Mouse (Mus musculus) erythroblast, embryonic 14.5 days (primary cell): ENCODE data around the gene Hspa12b. TPM values are rescaled to one million over a fixed set of nuclear protein-coding genes. Genes with fewer than 3 reads are reported as not detected.
A peak's percentile ranks its signal among the peaks of the same experiment; 100 is the strongest.

Experiments used
- H3K27me3 ChIP-seq: 2 replicates; pipeline ENCODE4 v1.6.1; 2012; ENCODE audit warnings: inconsistent platforms; ENCODE audit not compliant: control insufficient read depth
- H3K36me3 ChIP-seq: 2 replicates; pipeline ENCODE4 v1.6.1; 2012; ENCODE audit warnings: mild to moderate bottlenecking, inconsistent platforms; ENCODE audit not compliant: control insufficient read depth
- H3K4me1 ChIP-seq: 2 replicates; pipeline ENCODE4 v1.6.1; 2012; ENCODE audit warnings: inconsistent platforms; ENCODE audit not compliant: control insufficient read depth
- H3K4me3 ChIP-seq: replicated peaks from 2 replicates; pipeline ENCODE3; 2012; ENCODE audit warnings: moderate library complexity, mild to moderate bottlenecking, inconsistent platforms
- H3K9me3 ChIP-seq: 2 replicates; pipeline ENCODE4 v1.6.1; 2012; ENCODE audit warnings: low read length, inconsistent platforms, mixed read lengths; ENCODE audit not compliant: control insufficient read depth
- GATA1 ChIP-seq: IDR thresholded peaks from 2 replicates; pipeline ENCODE4 v1.6.1; 2012; ENCODE audit warnings: low read length, inconsistent platforms, mixed read lengths
- TAL1 ChIP-seq: IDR thresholded peaks from 3 replicates; pipeline ENCODE4 v1.6.1; 2012; ENCODE audit warnings: low read length, inconsistent platforms, mixed read lengths
- polyA plus RNA-seq: library from polyadenylated mRNA; stranded (reverse); fragments of >175 nt; gene quantifications from 2 replicates; pipeline ENCODE4 v1.2.3, GENCODE M21; 2012

Hspa12b gene
- polyA plus RNA-seq, 1 experiment = 0.20 TPM

DNA sequence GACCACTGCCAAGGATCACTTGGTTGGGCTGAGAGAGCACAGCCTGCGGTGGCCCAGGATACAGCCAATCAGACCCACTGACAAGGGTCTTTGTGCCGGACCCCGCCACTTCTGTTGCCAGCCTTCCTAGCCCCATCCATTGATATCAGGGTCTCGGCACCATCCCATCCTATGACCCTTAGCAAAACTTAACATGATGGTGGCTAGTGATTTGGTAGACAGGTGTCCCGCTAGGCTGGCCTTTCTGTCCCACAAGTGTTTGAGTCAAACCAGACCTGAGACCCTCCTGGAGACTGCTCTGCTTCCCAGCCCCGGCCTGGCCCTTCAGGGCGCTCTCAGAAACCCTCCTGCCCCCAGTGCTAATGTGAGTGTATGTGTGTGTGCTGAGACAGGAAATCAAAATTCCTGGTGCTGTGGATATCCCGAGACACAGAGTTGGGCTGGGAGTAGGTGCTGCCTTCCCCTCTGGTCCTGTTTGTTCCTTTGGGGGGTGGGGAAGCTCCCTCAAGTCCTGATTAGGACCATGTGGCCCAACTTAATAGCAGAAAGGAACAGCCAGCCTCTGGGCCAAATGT is 7.8 kb downstream of the Hspa12b start:
- Histone ChIP-seq H3K4me1 (peaks cover 92% of the 10 kb centered on the region), H3K9me3 (no peaks in the 10 kb centered on the region), H3K4me3 (peak overlapping the region; percentile 53), H3K27me3 (no peaks in the 10 kb centered on the region), H3K36me3 (peaks cover 54% of the 10 kb centered on the region)
- no peak for TF ChIP-seq GATA1
- no peak for TF ChIP-seq TAL1

DNA sequence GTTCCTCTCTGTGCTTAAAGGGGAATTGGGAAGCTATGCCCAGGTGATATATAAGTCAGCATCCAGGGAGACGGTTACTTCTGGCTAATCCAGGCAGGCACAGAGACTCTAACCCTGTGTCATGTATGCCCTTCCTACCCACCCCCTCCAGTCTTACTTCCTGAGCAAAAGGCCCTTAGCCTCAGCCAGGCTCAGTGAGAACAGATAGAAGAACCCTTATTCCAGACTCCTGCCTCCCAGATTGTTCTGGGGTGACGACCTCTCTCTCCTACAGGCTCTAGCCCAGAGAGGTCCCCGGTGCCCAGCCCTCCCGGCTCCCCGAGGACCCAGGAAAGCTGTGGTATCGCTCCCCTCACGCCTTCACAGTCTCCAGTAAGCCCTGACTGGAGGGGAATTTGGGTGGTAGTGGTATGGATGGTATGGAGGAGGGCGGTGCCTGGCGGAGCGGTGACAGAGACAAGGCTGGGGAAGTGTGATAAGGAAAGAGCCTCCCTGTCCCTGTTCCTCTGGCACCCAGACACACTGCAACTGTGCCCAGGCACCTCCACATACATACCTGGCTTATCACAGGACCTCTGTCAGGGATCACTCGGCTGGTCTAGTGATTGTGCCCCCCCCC is 8.6 kb downstream of the Hspa12b start:
- Histone ChIP-seq H3K9me3 (no peaks in the 10 kb centered on the region), H3K4me1 (peaks cover 95% of the 10 kb centered on the region), H3K4me3 (peak overlapping the region; percentile 53), H3K27me3 (no peaks in the 10 kb centered on the region), H3K36me3 (peaks cover 58% of the 10 kb centered on the region)
- peak; percentile 85 for TF ChIP-seq GATA1
- peak; percentile 93 for TF ChIP-seq TAL1

DNA sequence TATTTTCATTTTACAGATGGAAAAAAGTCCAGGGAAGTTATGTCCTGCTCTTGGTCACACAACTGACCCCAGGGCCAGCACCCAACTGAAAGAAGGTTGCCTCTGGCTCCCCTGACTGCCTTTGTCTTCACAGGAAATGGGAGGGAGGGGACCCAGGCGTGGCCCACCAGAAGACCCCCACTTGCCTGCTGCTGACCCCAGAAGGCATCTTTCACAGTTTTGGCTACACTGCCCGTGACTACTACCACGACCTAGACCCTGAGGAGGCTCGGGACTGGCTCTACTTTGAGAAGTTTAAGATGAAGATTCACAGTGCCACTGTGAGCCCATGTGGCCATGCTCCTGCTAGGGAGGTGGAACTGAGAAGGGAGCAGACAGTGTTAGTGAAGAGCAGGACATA is 11.2 kb downstream of the Hspa12b start:
- H3K36me3 ChIP-seq = peaks cover 75% of the 10 kb centered on the region
- H3K4me1 ChIP-seq = peaks cover 99% of the 10 kb centered on the region
- no peaks in the 10 kb centered on the region for H3K9me3 ChIP-seq
- TF ChIP-seq GATA1 (no peak), TAL1 (no peak)
- H3K27me3 ChIP-seq = no peaks in the 10 kb centered on the region
- no peak overlapping the region for H3K4me3 ChIP-seq

DNA sequence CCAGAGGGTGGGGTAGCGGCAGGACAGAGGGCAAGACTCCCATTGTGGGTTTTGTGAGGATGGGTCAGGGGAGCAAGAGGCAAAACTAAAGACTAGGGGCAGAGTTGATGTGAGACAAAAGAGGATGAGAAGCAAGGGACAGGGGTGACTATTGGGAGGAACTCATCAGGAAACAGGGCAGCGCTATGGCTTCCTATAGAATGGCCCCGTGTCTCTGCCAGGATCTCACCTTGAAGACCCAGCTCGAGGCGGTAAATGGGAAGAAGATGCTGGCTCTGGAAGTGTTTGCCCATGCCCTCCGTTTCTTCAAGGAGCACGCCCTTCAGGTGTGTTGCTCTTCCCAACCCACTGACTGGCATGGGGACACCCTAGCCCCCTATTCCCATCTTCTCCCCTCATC is 11.7 kb downstream of the Hspa12b start:
- no peaks in the 10 kb centered on the region for H3K27me3 ChIP-seq
- peaks cover 98% of the 10 kb centered on the region for H3K4me1 ChIP-seq
- peaks cover 80% of the 10 kb centered on the region for H3K36me3 ChIP-seq
- TF ChIP-seq GATA1 = no peak
- TF ChIP-seq TAL1 = no peak
- H3K4me3 ChIP-seq = no peak overlapping the region
- H3K9me3 ChIP-seq = no peaks in the 10 kb centered on the region

DNA sequence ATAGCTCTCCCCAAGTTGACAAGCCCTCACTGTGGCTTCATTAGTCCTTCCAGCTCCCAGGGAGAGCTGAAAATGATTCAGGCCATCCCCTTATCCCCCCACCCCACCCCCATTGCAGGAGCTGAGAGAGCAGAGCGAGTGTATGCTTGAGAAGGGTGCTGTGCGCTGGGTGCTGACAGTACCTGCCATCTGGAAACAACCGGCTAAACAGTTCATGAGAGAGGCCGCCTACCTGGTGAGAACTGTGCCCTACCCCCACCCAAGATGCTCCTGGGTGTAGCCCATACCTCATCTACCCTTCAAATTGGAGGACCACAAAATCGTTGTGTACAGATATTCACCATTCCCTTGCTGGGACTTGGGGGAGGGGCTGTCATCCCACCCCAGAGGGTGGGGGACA is 12.2 kb downstream of the Hspa12b start:
- H3K4me3 ChIP-seq = no peak overlapping the region
- no peaks in the 10 kb centered on the region for H3K9me3 ChIP-seq
- TF ChIP-seq TAL1 = no peak
- TF ChIP-seq GATA1 = no peak
- H3K36me3 ChIP-seq = peaks cover 79% of the 10 kb centered on the region
- H3K27me3 ChIP-seq = no peaks in the 10 kb centered on the region; the same call in 1 of the 2 replicates
- peaks cover 93% of the 10 kb centered on the region for H3K4me1 ChIP-seq

DNA sequence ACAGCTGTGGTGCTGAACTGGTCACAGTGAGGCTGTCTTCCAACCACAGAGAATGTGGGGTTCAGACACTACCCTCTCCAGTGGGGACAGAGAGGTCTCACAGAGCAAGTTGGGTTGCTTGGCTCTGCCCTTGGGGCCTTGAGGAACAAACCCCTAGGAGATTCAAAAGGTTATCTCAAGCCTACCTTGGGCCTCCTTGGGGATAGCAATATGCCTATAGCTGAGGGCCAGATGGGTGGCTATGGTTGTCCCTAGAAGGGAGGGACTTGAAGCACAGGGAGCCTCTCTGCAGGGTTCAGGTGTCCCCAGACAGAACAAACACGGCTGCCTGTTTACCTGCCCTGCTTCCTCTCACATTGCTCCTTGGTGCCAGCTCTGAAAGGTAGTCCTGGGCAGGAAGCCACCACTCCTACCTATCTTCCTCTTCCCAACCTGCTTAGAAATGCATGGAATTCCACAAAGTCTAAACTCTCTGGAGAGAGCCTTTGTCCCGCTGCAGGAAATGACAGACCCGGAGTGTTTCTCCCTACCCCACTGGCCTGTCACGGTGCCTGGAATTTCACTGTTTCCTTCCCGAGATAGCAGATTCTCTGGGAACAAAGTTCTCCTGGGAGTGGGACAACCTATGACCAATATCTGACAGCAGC is 12.9 kb downstream of the Hspa12b start:
- TF ChIP-seq TAL1 (no peak), GATA1 (no peak)
- no peak overlapping the region for H3K4me3 ChIP-seq
- no peaks in the 10 kb centered on the region; the same call in 1 of the 2 replicates for H3K27me3 ChIP-seq
- H3K4me1 ChIP-seq = peaks cover 92% of the 10 kb centered on the region
- H3K36me3 ChIP-seq = peaks cover 79% of the 10 kb centered on the region
- H3K9me3 ChIP-seq = peaks cover 5% of the 10 kb centered on the region; the same call in 1 of the 2 replicates

DNA sequence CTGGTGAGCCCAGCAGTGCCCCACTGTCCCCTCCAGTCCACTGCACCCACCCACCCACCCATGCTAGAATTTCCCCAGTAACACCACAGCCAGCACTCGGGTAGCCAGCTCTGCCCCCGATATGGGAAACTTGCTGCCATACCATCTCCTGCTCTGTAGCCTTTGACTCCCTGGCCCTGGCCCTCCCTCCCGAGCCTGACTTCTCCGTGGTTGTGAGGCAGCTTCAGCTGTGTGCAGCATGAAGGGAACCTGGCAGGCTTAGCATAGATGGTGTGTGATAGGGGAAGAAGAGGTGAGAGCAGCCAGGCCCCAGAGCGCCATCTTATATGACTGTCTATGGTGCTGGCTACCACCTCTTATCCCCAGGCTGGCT is 13.4 kb downstream of the Hspa12b start:
- TF ChIP-seq GATA1 (no peak), TAL1 (no peak)
- Histone ChIP-seq H3K9me3 (peaks cover 5% of the 10 kb centered on the region; the same call in 1 of the 2 replicates), H3K36me3 (peaks cover 80% of the 10 kb centered on the region), H3K4me1 (peaks cover 87% of the 10 kb centered on the region), H3K4me3 (no peak overlapping the region), H3K27me3 (no peaks in the 10 kb centered on the region; the same call in 1 of the 2 replicates)

DNA sequence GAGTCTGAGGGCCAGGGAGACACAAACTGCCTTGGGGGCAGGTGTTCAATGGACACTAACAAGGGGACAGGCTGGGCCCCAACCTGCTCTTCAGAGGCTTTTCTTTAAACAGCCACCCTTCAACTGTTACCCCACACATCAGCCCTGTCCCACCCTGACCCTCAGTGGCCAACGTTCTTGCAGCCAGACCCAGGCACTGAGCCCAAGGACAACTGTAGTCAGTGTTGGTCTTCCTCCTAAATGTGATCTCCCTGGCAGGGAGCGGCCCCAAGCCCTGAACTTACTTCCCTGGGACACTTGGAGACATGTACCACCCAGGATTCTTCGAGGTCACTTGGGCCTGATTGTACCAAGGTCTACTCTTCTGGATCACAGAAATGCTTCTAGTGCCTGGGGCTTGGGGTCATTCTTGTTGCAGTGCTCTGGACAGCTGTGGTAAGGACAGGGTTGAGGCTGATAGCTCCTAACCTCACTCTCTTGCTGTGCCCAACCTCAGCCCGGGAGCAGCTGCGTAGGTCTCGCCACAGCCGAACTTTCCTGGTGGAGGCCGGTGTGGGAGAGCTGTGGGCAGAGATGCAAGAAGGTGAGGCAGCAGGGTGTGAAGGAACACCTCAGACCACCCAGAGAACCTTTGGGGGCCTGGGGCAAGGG is 14.4 kb downstream of the Hspa12b start:
- Histone ChIP-seq H3K4me1 (peaks cover 80% of the 10 kb centered on the region), H3K9me3 (peaks cover 5% of the 10 kb centered on the region; the same call in 1 of the 2 replicates), H3K4me3 (no peak overlapping the region), H3K36me3 (peaks cover 89% of the 10 kb centered on the region), H3K27me3 (no peaks in the 10 kb centered on the region; the same call in 1 of the 2 replicates)
- TF ChIP-seq GATA1 (no peak), TAL1 (no peak)

DNA sequence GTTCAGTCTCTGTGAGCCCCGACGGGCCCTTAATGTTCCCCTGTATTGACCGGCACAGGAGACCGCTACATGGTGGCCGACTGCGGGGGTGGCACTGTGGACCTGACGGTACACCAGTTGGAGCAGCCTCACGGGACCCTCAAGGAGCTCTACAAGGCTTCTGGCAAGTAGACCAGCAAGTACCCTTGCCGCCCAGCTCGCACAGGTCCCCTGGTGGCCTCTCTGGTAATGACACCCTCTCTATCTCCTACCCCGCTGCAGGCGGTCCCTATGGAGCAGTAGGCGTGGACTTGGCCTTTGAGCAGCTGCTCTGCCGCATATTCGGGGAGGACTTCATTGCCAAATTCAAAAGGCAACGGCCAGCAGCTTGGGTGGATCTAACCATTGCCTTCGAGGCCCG is 15.5 kb downstream of the Hspa12b start:
- H3K36me3 ChIP-seq = peaks cover 92% of the 10 kb centered on the region
- peaks cover 5% of the 10 kb centered on the region; the same call in 1 of the 2 replicates for H3K9me3 ChIP-seq
- no peaks in the 10 kb centered on the region; the same call in 1 of the 2 replicates for H3K27me3 ChIP-seq
- H3K4me1 ChIP-seq = peaks cover 72% of the 10 kb centered on the region
- TF ChIP-seq GATA1 (no peak), TAL1 (no peak)
- H3K4me3 ChIP-seq = no peak overlapping the region
